Mouse (Mus musculus) lung, postnatal 4 days (tissue): Measurements from ENCODE around the gene Alox5.

Experiments
- DNase-seq, 2 experiments: peaks; one replicate each; pipeline ENCODE4 v3.0.0; 2021

Gene Alox5

DNA sequence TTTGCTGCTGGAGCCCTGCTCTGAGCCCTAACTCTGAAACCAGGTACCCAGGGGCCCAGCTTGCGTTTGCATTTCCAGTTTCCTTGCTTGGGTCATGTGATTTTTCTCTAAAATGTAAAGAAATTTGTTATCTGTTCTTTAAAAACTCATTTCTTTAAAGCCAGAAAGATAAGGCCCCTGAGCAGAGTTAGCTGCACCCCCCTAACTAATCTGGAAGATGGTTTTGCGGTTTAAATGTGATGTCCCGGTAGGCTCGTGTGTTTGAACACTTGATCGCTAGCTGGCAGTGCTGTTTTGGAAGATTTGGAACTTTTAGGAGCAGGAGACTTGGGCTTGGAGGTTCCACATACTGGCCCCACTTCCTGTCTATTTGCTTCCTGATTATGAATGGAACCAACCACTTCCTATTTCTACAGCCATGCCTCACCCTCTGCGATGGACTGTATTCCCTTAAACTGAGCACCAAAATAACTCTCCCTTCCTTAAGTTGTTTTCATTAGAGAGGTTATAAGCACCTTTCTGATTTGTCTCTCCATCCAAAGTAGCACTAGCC, 44.9 kb downstream of the Alox5 start:
- DNase-seq: no peak

DNA sequence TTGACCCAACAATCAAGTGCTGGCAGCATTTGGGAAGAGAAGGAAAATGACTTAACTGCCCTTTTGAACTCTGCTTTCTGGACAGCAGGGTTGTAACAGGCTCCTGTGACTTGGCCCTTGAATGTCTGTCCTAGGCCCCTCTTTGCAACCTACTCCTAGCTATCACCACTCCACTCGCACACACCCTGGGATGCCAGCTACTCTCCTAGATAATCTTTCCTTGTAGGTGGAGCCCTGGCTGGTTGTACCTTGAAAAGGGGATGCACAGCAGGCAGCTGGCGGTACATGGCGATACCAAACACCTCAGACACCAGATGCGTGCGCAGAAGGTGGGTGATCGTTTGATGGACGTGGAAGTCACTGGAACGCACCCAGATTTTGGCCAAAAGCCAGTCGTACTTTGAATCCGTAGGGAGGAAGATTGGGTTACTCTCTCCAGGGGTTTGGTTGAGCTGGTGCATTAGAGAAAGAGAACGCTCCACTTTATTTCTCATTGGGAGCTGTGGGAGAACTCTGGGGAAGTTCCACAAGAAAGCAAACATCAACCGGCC, 45.8 kb downstream of the Alox5 start:
- DNase-seq: no peak

DNA sequence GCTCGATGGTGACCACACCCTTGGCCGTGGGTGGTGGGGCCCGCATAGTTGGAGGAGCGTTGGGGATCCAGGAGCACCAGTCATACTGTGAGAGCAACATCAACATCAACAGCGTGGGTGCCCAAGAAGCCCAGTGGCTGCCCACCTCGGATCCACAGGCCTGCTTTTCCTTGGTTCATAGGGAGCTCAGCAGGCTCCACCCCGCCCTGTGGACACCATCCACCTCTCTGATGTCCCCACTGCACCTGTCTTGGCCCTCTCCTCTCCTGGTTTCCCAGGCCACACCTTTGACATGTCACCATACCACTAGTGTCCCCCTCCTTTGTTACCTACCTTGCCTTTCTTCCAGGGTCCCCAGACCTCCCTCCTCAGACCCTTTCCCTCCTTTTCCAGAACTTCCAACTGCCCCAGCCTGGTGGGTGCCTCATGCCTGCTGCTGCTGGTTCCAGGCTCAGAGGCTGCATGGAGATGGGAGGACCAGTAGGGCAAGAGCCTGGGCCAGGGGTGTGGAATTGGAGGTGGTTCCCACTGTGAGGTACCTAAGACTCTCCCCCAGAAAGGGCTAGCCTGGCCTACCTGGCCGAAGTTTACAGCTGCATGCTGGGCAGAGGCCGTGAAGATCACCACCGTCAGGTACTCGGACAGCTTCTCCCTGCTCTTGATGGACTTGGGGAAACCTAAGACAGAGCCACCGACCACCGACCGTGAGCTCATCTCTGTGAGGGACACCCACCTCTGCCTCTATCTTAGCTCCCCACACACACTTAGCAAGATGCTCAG, 48.2 kb downstream of the Alox5 start:
- no peak for DNase-seq

DNA sequence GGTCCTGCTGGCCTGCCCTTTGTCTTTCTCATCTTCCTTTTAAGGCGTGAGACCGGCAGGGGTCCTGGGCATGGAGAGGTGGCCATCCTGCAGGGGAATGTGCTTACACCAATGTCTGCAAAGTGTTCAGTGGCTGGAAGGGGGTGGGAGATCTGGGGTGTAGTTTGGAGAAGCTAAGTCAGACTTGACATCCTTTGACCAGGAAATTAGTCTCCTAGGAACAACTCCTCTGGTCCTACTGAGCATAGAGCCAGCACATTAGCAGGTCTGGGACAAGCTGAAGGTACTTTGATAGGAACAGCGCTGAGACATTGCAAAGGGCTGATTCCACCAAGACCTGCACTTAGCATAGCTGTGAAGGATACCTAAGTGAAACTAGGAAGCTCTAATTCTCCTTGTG, 49.3 kb downstream of the Alox5 start:
- DNase-seq: no peak

DNA sequence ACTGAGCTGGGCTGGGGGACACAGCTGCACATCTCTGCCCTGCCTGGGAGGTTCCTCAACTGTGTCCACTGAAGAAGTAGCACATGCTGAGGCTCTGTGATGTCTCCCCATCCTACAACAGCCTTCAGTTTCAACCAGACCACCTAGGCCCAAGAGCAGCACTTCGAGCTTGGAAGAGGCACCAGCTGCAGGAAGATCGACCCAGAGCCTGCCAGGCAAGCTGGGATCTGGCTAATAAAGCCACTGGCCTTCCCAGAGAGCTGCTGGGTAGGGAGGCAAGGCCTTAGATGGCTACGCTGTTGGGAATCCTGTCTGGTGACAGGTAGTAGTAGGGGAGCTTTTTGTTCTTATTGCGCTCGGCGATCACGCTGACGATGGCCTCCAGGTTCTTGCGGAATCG, 50.5 kb downstream of the Alox5 start:
- DNase-seq: no peak

DNA sequence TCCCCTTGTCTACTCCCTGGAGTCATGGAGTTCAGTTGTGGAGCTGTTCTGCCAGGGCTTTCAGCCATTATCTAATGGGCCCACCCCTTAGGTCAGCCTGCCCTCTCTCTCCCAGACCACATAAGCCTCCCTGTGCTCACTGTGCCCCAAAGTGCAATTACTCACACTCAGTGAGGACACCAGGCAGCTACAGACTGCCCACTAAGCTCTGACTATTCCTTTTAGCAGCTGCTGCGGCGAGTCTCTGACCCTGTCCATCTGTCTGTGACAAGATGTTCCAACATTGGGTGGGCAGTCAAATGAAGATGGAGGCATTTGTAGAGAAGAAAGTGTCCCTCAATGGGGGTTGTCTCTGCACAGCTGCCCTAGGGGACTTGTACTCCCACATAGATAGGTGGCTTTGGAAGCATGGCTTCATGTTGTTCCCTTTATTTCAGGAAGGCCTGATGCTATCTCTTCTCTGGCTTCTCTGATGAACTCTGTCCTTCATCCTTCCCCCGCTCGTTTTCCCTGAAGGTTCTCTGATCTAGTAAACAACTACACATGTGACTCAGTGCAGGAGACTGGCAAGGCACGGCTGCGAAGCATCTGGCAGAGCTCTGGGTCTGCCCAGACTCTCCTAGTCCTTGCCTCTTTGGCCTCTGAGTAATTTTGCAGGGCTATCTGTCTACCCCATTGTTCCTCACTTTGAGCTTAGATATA, 52.9 kb downstream of the Alox5 start:
- no peak for DNase-seq

DNA sequence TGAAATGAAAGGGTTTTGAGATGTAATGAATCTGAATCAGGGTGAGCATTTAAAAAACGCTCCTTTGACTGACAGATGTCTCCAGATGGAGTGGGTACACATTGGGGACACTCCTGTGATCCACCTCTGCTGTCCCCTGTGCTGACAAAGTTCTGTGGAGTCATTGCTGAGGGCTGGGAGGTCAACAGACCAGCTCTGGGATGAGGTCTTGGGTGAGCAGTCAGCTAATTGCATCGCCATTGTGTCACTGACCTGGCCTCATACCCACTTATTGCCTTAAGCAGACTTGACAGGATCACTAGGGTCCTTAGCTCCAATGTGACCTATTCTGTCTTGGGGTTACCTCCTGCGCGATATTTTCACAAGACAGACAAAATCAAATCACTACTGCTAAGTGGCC, 53.8 kb downstream of the Alox5 start:
- DNase-seq: no peak

DNA sequence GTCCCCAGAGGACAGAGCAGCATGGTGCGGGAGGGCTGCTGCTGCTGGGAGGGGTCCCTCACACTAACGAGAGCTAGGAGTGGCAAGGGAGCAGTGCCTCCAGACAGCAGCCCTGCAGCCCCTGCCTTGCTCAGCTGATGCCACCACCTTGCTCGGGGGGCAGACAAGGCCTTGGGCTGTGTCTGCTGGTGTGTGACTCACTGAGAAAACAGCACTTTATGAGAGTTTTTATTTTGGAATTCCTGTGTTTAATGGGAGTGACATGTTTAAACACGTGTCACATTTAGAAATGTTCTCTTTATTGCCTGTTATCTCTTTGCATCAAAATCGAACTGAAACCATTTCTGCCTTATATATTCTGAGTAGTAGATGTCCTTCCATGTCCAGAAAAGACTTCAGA, 54.3 kb downstream of the Alox5 start:
- no peak for DNase-seq

DNA sequence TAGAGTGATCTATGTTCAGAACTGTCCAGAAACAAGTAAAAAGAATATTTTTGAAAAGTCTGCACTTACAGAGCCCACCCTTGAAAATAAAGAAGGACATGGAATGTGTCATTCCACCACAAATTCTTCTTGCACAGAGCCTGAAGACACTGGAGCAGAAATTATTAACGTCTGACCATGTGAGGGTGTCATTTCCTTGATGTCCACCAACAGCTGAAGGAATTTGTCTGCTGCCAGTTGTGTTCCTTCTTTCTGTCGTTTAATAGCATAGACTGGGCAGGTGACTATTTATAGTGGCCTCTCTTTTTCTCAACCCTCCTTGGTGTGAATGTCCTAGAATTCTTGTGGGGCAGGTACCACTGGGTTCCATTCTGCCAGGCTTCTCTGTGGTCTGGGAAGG, 54.8 kb downstream of the Alox5 start:
- no peak for DNase-seq

DNA sequence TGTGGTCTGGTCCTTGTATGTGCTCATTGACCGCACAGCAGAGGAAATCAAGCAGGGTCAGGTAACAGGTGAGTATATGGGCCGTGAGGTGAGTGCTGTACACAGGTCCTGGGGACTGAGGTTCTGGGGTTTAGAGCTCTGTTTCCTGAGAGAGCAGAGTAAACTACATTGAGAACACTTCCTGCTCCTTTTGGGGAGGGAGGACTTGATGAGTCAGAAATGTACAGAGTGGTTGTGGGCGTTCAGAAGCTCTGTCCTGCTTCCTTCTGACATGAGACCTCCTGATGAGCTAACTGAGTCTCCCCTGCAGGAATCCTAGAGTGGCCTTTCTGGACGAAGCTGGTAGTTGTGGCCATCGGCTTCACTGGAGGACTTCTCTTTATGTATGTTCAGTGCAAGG, 55.3 kb downstream of the Alox5 start:
- DNase-seq: no peak

DNA sequence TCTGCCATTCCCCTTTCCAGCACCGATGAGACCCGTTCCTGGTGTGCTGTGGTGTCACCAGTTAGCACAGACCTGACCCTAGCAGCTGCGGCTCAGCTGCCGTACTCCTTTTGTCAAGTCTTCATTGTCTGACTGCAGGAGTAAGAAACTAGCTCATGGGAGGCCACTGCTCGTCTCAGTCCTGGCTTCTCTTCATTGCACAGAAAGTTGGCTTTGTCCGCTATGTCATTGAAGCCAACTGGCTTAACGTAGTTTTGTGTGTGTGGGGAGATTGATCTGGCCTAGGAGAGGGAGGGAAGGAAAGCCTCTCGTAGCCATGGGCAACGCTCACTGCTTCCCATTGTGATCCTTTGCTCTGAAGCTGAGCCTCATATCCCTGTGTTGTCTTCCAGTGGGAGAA, 55.7 kb downstream of the Alox5 start:
- no peak for DNase-seq

DNA sequence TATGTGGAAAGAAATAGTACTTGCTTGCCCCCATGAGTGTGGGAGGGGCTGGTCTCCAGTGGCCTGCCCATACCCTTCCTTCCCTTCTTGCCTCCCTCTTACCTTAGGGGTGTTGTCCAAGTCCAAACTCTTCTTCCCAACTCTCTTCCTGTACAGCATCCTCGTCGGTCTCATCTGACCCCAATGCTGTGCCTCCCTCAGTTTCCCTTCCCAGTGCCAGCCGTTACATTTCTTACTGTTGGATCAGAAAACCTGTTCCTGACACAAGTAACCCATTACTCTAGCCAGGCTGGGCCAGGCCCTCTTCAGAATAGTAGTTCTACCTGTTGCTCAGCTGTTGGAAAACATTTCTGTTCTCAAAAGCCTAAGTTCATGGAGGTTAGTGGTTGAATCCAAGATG, 58.6 kb downstream of the Alox5 start:
- no peak for DNase-seq

DNA sequence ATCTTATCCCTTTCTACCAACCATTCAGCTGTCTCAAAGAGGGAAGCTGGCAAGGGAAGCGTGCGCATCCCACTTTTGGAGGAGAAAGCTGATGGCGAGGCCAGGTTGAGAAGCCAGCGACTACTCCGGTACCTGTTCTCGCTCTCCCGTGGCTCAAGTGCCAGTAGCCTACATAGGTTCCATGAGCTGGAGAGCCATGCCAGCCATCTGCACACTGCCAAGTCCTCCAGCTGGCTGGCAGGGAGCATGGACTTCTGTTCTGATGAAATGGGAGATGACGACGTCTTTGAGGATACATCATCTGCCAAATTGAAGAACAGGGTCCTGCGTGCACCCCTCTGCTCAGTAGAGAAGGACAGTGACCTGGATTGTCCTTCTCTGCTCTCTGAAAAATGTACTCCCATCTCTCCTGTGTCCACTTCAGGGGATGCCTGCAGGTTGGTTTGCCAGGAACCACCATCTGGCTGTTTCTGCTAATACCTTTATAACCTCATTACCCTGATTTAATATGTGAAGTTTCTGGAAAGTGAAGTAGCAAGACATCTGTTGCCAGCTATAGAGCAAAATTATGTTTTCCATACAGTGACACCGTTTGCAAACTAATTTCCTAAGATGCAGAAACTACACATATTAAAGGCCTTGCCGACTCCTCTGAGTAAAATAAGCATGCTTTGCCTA, 59.1 kb downstream of the Alox5 start:
- DNase-seq: no peak

DNA sequence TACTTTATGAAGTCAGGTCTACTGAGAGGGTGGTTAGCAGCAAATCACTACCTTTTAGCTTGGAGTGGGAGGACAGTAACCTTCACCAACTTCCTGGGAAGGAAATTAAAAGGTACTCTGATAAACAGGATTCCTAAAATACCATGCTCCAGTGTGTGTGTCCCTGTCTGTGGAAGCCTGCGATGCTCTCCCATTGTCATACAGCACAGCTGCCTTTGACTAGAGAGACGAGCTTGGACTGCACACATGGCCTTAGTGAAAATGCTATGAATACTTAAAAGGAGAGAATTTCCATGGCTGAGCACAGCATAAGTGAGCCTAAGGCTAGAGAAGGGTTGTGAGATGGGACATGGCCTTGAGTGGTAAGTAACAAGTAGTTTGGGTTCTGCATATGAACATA, 62.8 kb downstream of the Alox5 start:
- no peak for DNase-seq

DNA sequence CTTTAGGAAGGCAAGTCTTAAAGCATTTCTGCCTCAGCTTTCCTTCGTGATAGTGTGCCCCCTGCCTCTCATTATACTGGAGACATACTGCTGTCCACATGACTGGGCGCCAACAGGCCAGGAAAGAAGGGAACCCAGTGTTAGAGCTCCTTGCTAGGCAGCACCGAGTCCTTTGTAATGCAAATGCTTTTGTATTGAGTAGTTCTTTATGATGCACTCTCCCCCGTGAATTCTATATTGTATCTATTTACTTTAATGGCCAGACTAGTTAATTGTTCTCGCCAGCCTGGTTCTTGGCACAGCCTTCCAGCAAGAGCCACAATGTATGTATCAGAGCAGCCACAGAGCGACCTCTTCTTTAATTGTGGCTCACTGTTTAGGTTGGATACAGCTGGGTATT, 63.4 kb downstream of the Alox5 start:
- DNase-seq: no peak

DNA sequence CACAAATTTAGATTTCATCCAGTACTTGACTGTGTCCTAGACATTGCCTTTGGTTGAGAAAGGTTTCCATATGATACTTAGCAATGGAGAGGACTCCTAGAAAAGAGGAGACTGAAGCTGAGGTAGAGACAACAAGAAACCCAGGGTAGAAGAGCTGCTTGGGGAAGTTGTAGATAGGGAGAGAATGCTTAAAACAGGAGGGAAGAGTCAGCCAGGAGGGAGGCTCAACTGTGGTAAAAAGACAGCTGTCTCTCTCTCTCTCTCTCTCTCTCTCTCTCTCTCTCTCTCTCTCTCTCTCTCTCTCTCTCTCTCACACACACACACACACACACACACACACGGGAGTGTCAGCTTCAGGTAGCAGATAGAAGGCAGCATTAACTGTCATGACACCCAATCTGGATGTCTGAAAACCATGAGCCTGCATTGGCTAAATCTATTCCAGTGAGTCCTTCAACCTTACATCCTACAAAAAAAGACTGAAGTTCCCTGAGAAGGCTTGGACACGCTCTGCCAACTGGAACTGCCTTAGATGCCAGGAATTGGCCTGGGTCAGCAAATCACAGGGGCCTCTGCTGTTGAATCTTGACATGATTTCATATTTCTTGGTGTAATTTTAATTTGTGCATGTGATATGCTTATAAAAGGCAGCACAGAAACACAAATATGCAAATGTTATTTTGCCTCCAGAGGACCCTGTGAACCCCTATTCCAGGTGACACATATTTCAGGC, 65.9 kb downstream of the Alox5 start:
- DNase-seq: no peak

DNA sequence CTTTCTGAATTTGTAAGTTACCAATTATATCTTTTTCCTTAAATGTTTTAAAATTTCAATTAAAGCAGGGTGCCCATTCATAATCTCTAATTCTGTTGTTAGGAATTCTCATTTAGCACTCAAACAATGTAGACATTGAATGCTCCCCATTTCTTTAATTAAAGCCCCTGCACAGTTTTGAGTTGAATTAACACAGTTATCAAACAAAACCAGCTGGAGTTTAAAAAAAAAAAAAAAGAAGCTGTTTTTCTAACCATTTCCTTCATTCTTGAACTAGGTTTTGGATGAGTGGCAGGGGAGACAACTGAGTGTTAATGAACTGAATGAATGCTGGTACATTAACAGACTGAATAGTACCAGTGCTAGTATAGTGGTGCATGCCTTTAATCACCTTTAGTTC, 71.5 kb downstream of the Alox5 start:
- DNase-seq: no peak

DNA sequence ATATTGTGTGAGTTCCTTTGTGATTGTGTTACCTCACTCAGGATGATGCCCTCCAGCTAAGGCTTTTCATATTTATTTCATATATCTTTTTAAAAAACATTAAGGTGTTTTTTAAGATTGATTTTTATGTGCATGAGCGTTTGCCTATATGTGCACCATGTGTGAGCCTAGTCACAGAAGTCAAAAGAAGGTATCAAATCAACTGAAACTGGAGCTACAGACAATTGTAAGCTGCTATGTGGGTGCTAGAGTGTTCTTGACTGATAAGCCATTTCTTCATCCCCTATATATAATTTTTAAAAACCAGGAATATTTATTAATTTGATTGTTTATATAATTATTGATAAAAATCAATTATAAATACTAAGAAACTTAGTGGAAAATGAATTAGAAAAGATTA, 72.9 kb downstream of the Alox5 start:
- DNase-seq: no peak

DNA sequence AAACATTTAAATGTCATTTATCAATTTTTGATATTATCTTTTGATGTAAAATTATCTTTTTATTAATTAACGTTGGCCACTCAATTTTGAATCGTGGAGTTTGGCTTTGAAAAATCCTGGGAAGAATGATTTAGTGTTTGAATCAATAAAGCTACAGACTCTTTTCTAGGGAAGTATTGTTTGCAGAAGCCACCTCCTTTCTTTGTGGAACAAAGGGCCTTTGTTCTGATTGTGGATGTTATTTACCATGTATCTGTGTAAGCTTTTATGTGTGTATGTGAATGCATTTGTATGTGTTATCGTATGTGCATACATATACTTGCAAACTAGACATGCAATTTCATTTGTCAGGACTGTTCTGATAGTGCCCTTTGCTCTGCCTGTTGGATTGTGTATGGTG, 74.5 kb downstream of the Alox5 start:
- no peak for DNase-seq

DNA sequence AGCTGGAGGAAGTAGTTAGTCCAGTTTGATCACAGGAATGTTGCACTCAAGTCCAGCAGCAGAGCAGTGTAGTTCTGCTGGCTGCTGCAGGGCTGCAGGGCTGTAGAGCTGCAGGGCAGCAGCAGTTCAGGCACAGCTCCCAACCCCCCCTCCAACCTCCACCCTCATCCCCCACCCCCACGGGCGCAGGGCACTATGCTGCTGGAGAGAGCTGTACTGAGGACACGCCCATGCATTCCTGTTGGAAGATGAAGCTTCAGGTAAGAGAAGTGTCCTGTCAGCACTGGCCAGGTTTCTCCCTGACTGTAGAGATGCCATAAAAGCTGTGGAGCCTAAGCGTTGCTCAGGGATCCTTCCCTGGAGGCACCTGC, 74.9 kb downstream of the Alox5 start:
- DNase-seq: no peak

DNA sequence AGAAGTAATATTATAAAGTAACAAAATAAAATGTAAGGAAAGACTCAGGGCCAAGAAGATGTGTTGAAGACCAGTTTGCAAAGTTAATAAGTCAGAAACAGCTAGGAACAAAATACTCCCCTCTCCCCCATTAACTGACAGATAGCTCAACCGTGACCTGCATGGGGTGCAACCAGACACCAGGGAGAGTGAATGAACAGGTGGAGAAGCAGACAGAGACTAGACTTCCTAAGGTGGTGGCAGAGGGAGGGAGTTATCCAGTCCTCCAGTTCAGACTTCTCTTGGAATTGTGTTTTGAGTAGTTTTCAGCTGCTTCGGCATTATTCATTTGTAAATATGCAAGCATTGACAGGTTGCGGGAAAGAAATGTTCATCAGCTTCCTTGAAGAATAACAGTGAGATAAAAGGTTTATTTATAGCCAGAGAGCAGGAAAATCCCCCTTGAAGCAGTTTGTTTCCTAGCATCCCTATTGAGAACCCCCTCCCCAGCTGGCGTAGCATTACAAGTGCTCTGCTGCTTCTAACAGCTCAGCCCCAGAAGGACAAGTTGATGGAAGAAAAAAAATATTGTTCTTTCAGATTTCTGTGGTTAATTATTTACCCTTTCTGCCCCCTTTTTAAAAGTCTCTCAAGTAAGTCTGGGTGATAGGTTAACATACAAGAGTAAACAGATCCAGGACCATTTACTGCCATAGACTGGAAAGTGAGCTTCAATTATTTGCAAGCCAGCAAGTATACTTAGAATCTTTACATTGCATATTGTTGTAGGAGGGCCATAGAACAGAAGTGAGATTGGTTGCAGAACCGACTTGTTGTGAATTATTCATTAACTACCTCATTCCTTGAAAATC, 75.6 kb downstream of the Alox5 start:
- DNase-seq: no peak

DNA sequence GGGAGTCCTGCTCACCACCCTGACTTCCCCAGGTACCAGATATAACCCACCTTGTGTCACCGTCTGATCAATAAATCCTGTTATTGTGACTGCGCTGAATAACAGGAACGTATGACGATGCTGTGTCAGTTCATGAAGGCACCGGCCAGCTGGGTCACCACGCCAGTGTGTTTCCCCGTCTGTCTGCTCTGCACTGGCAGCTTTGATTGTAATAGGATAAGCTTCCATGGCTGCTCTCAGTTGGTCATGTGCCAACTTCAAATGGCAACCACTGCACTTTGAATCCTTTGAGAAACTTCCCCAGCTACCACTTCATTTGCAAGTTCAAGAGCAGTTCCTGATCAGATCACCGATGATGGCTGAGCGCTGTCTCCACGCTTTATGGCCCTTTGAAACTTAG, 77.4 kb downstream of the Alox5 start:
- DNase-seq: no peak
